Mouse (Mus musculus): ENCODE measurements around the gene Cd8b1.

GRCm38 (mm10) chr6:71357493-71357892 lies 34.9 kb downstream of the Cd8b1 start:
- TF ChIP-seq CTCF (IDR thresholded peaks at IDR 0.05), result no peak
- no peak for TF ChIP-seq EP300 (IDR thresholded peaks at IDR 0.05)

Data from lung, postnatal 0 days (tissue).